ENCODE assay signal across 18 mouse cellular contexts in the genomic region with DNA sequence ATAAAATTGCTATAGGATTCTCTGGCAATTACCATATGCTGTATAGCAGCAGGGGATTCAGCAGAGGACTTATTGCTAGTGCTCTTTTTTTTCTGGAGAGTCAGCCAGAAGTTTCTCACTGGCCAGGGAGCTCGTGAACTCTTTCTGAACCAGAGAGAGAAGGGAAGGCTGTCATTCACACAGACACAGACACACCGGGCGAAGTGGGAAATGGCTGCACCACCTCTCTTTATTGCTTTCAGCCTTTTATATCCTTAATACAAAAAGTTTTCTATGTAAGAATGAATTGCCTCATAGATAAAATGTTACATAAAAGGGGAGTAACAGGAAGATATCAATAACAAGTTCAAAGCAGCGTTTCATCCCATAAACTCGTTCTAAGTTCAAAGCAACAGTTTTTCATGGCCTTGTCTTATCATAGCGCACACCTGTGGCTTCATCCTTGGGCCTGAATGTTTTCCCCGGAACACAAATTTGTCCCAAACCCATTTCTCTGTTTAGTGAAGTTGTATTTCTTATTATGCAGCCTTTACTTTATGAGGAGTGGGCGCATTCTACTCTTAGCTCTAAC.
"Had no signal": no experiment of that assay in that cellular context is flagged by ENCODE, and none has a peak within 500 bp of the region (broad histone marks: within the 10 kb centered on the region; RNA-seq: fewer than 3 reads in every experiment).

No protein-coding gene starts in this region.

- H3K9me3 ChIP-seq: liver, embryonic 13.5 days; midbrain, embryonic 13.5 days; neural tube, embryonic 13.5 days; stomach, embryonic 15.5 days had no signal

- H3K27me3 ChIP-seq: liver, embryonic 13.5 days; midbrain, embryonic 13.5 days; neural tube, embryonic 13.5 days; stomach, embryonic 15.5 days had no signal

- H3K4me2 ChIP-seq: liver, embryonic 13.5 days; midbrain, embryonic 13.5 days; neural tube, embryonic 13.5 days; stomach, embryonic 15.5 days had no signal

- ATAC-seq: midbrain, embryonic 13.5 days; midbrain, embryonic 16.5 days had no signal

- H3K4me3 ChIP-seq: layer of hippocampus, adult 2 months; left cerebral cortex, adult 2 months; liver, embryonic 13.5 days; midbrain, embryonic 13.5 days; myocyte; neural tube, embryonic 13.5 days; stomach, embryonic 15.5 days had no signal

- H3K4me1 ChIP-seq: stomach, embryonic 15.5 days had no signal

- H3K27ac ChIP-seq: left cerebral cortex, adult 2 months; liver, embryonic 13.5 days; midbrain, embryonic 13.5 days; neural tube, embryonic 13.5 days; stomach, embryonic 15.5 days had no signal

- H3K9ac ChIP-seq: liver, embryonic 13.5 days; midbrain, embryonic 13.5 days; neural tube, embryonic 13.5 days; stomach, embryonic 15.5 days had no signal

- DNase-seq: kidney, adult 9 months; kidney, postnatal 25 days; layer of hippocampus, postnatal 36 days; liver, embryonic 13.5 days; lung, adult 2 months; lung, postnatal 14 days; lung, postnatal 4 days; retina, postnatal 1 day; right cerebral cortex, postnatal 25 days; spleen, adult 18-20 months; thymus, postnatal 25 days had no signal

- H3K36me3 ChIP-seq: liver, embryonic 13.5 days; midbrain, embryonic 13.5 days; neural tube, embryonic 13.5 days; stomach, embryonic 15.5 days had no signal
